Comparison of ENCODE assay signal across 33 mouse cellular contexts in the genomic region with DNA sequence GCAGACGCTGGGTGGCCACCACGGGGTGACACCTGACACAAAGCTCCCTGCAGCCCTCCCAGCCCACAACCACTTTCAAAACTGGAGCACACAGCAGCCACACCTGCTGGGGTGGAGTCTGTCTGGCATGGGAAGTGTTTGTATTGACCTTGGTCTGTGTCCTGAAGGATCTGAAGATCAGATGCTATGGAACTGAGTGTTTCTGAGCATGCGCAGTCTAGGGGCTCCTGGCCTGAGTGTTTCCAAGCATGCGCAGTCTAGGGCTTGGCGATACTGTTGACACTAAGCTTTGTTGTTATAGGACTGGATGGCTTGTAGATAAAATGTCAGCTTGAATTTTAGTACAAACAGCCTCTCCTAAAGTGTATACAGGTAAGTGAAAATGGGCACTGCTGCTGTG.
"Had no signal": no experiment of that assay in that cellular context is flagged by ENCODE, and none has a peak within 500 bp of the region (broad histone marks: within the 10 kb centered on the region; RNA-seq: fewer than 3 reads in every experiment).

No protein-coding gene starts in this region.

- H3K9me3 ChIP-seq: limb, embryonic 10.5 days; limb, embryonic 12.5 days; limb, embryonic 13.5 days; limb, embryonic 15.5 days; liver, embryonic 12.5 days; liver, embryonic 13.5 days; liver, embryonic 15.5 days; lung, embryonic 15.5 days; megakaryocyte, embryonic 14.5 days; midbrain, embryonic 10.5 days; midbrain, embryonic 12.5 days; midbrain, embryonic 13.5 days; midbrain, embryonic 15.5 days; neural tube, embryonic 12.5 days; neural tube, embryonic 13.5 days had no signal

- ATAC-seq: liver, embryonic 12.5 days; liver, postnatal 0 days; lung, postnatal 0 days; midbrain, embryonic 13.5 days; midbrain, embryonic 15.5 days; midbrain, embryonic 16.5 days had no signal

- H3K9ac ChIP-seq: limb, embryonic 12.5 days; limb, embryonic 13.5 days; limb, embryonic 15.5 days; liver, embryonic 12.5 days; liver, embryonic 13.5 days; liver, embryonic 14.5 days; liver, embryonic 15.5 days; liver, postnatal 0 days; lung, embryonic 14.5 days; lung, embryonic 15.5 days; midbrain, embryonic 12.5 days; midbrain, embryonic 13.5 days; midbrain, embryonic 15.5 days; neural tube, embryonic 12.5 days; neural tube, embryonic 13.5 days had no signal

- DNase-seq: left cerebral cortex, postnatal 4 days; liver; liver, embryonic 13.5 days; liver, postnatal 0 days; lung, adult 18-20 months; lung, adult 2 months; lung, embryonic 14.5 days; lung, postnatal 10 days; lung, postnatal 14 days; lung, postnatal 36 days; lung, postnatal 4 days; midbrain, embryonic 14.5 days had no signal

- H3K27me3 ChIP-seq: limb, embryonic 12.5 days; limb, embryonic 13.5 days; limb, embryonic 15.5 days; liver, embryonic 12.5 days; liver, embryonic 13.5 days; liver, embryonic 15.5 days; lung, embryonic 15.5 days; midbrain, embryonic 12.5 days; midbrain, embryonic 13.5 days; midbrain, embryonic 15.5 days; neural tube, embryonic 12.5 days; neural tube, embryonic 13.5 days had no signal

- H3K36me3 ChIP-seq: limb, embryonic 10.5 days; limb, embryonic 12.5 days; limb, embryonic 13.5 days; limb, embryonic 15.5 days; liver, embryonic 12.5 days; liver, embryonic 13.5 days; liver, embryonic 15.5 days; lung, embryonic 15.5 days; midbrain, embryonic 10.5 days; midbrain, embryonic 12.5 days; midbrain, embryonic 13.5 days; midbrain, embryonic 15.5 days; neural tube, embryonic 12.5 days; neural tube, embryonic 13.5 days had no signal

- H3K4me1 ChIP-seq: limb, embryonic 10.5 days; limb, embryonic 12.5 days; limb, embryonic 13.5 days; limb, embryonic 15.5 days; liver, embryonic 12.5 days; liver, embryonic 13.5 days; liver, embryonic 15.5 days; lung, embryonic 15.5 days; midbrain, embryonic 10.5 days; midbrain, embryonic 12.5 days; midbrain, embryonic 13.5 days; midbrain, embryonic 15.5 days; neural tube, embryonic 12.5 days; neural tube, embryonic 13.5 days had no signal

- H3K27ac ChIP-seq: limb, embryonic 10.5 days; limb, embryonic 12.5 days; limb, embryonic 13.5 days; limb, embryonic 15.5 days; liver, embryonic 12.5 days; liver, embryonic 13.5 days; liver, embryonic 14.5 days; liver, embryonic 15.5 days; lung, embryonic 15.5 days; macrophage; midbrain, embryonic 10.5 days; midbrain, embryonic 12.5 days; midbrain, embryonic 13.5 days; midbrain, embryonic 15.5 days; neural tube, embryonic 12.5 days; neural tube, embryonic 13.5 days had no signal

- H3K4me2 ChIP-seq: limb, embryonic 12.5 days; limb, embryonic 13.5 days; limb, embryonic 15.5 days; liver, embryonic 11.5 days; liver, embryonic 12.5 days; liver, embryonic 13.5 days; liver, embryonic 15.5 days; lung, embryonic 14.5 days; lung, embryonic 15.5 days; midbrain, embryonic 11.5 days; midbrain, embryonic 12.5 days; midbrain, embryonic 13.5 days; midbrain, embryonic 15.5 days; neural tube, embryonic 12.5 days; neural tube, embryonic 13.5 days had no signal

- H3K4me3 ChIP-seq: limb, embryonic 10.5 days; limb, embryonic 12.5 days; limb, embryonic 13.5 days; limb, embryonic 15.5 days; liver, embryonic 12.5 days; liver, embryonic 13.5 days; liver, embryonic 15.5 days; lung, embryonic 15.5 days; megakaryocyte, embryonic 14.5 days; midbrain, embryonic 10.5 days; midbrain, embryonic 12.5 days; midbrain, embryonic 13.5 days; midbrain, embryonic 15.5 days; myocyte; neural tube, embryonic 12.5 days; neural tube, embryonic 13.5 days had no signal
